Mouse (Mus musculus) forebrain, embryonic 16.5 days (tissue): Measurements from ENCODE around the gene Rxra. TPM values are rescaled to one million over a fixed set of nuclear protein-coding genes. Genes with fewer than 3 reads are reported as not detected.

ENCODE experiments used
- ATAC-seq: fragments of 200-750 bp; cut with Nextera tagmentation; 2 replicates; pipeline ENCODE4 v1.8.0; 2017; ENCODE audit warnings: mild to moderate bottlenecking, moderate library complexity
- H3K27ac ChIP-seq: fragments of 300-500 bp; sonication (generic); 2 replicates; pipeline ENCODE4 v1.5.1; 2014; ENCODE audit warnings: low read length, control low read depth
- H3K27me3 ChIP-seq: fragments of 300-500 bp; sonication (generic); replicated peaks from 2 replicates; pipeline ENCODE4 v1.6.1; 2014; ENCODE audit warnings: low read length; ENCODE audit not compliant: control insufficient read depth, insufficient read depth
- H3K36me3 ChIP-seq: fragments of 300-500 bp; sonication (generic); 2 replicates; pipeline ENCODE4 v1.6.1; 2014; ENCODE audit not compliant: control insufficient read depth, insufficient read depth
- H3K4me1 ChIP-seq: fragments of 300-500 bp; sonication (generic); replicated peaks from 2 replicates; pipeline ENCODE4 v1.6.1; 2014; ENCODE audit warnings: low read length; ENCODE audit not compliant: control insufficient read depth, insufficient read depth
- H3K4me2 ChIP-seq: fragments of 300-500 bp; sonication (generic); 2 replicates; pipeline ENCODE4 v1.6.1; 2014; ENCODE audit warnings: mild to moderate bottlenecking, low read length, control low read depth
- H3K4me3 ChIP-seq: fragments of 300-500 bp; sonication (generic); replicated peaks from 2 replicates; pipeline ENCODE4 v1.5.1; 2014; ENCODE audit warnings: mild to moderate bottlenecking, low read length, control low read depth
- H3K9ac ChIP-seq: fragments of 300-500 bp; sonication (generic); replicated peaks from 2 replicates; pipeline ENCODE4 v1.6.1; 2014; ENCODE audit warnings: low read depth, low read length, control low read depth
- H3K9me3 ChIP-seq: fragments of 300-500 bp; sonication (generic); 2 replicates; pipeline ENCODE4 v1.6.1; 2016; ENCODE audit warnings: low read length; ENCODE audit not compliant: control insufficient read depth
- WGBS: fragments of 180-500 bp; shearing (Covaris S2); extraction: QIAGEN DNeasy Blood & Tissue Kit; methylation state at CpG from one replicate; pipeline ENCODE4 v1.1.7; 2014; 5-methylcytosine and 5-hydroxymethylcytosine counted together
- polyA plus RNA-seq: library from polyadenylated mRNA; unstranded; fragments of >200 nt; fragmentation: Nextera tagmentation; extraction: Ambion mirVana; gene quantifications from 2 replicates; pipeline ENCODE4 v1.2.1, GENCODE M21; 2015

Rxra gene
- polyA plus RNA-seq, 1 experiment from 2014 or later = 2.4 TPM

DNA sequence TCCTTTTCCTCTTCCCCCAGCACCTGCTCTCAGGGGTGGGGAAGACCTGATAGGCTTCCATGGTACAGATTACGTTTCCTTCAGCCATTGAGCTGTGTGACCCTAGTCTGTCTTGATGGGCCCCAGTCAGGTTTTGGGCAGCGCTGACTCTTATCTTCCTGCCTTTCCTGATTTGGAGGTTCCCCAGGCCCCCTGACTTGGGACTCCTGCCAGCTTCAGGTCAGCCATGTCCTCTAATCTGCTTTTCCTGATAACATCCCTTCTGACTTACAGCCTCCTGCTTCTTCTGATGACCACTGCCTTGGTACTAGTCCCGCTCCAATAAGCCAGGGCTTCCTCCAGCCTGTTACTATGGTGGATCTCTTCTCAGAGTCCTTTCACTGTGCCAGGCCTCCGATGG lies 75.6 kb downstream of the Rxra start:
- H3K4me1 ChIP-seq = peaks cover 19% of the 10 kb centered on the region
- WGBS = 94% methylated on average over 4 of the region's 4 CpGs
- no peak overlapping the region for H3K9ac ChIP-seq
- H3K9me3 ChIP-seq = no peaks in the 10 kb centered on the region
- no peak overlapping the region for H3K4me2 ChIP-seq
- H3K27me3 ChIP-seq = no peaks in the 10 kb centered on the region
- no peak overlapping the region for H3K4me3 ChIP-seq
- ATAC-seq = no peak
- H3K36me3 ChIP-seq = no peaks in the 10 kb centered on the region
- no peak overlapping the region for H3K27ac ChIP-seq

DNA sequence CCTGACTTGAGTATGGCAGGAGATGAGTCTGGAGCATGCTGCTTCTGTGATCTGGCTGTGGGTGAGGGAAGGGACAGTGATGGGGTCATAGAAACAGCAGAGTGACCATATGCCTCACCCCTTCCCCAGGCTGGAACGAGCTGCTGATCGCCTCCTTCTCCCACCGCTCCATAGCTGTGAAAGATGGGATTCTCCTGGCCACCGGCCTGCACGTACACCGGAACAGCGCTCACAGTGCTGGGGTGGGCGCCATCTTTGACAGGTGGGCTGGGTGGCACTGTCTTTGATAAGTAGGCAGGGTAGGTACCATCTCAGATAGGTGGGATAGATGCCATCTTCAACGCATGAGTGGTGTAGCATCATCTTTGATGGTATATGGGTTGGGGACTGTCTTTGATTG lies 77.9 kb downstream of the Rxra start:
- Histone ChIP-seq H3K27me3 (no peaks in the 10 kb centered on the region), H3K4me2 (no peak overlapping the region), H3K27ac (no peak overlapping the region), H3K4me3 (no peak overlapping the region), H3K9me3 (no peaks in the 10 kb centered on the region), H3K4me1 (peaks cover 30% of the 10 kb centered on the region), H3K36me3 (no peaks in the 10 kb centered on the region), H3K9ac (no peak overlapping the region)
- no peak for ATAC-seq
- 94% methylated on average over 9 of the region's 9 CpGs for WGBS

- H3K9me3 ChIP-seq = no peaks in the 10 kb centered on the region
- H3K4me3 ChIP-seq = no peak overlapping the region
- H3K4me2 ChIP-seq = no peak overlapping the region
- ATAC-seq = no peak
- WGBS = 93% methylated on average over 13 of the region's 13 CpGs
- H3K36me3 ChIP-seq = no peaks in the 10 kb centered on the region
- no peak overlapping the region for H3K27ac ChIP-seq
- peaks cover 24% of the 10 kb centered on the region for H3K4me1 ChIP-seq
- H3K9ac ChIP-seq = no peak overlapping the region
- H3K27me3 ChIP-seq = no peaks in the 10 kb centered on the region
Measured at GRCm38 (mm10) chr2:27755986-27756641, 79.9 kb downstream of the Rxra start.

GRCm38 (mm10) chr2:27758414-27759301 lies 82.4 kb downstream of the Rxra start:
- H3K9ac ChIP-seq = peak overlapping the region; percentile 23
- ATAC-seq = peak; percentile 90

GRCm38 (mm10) chr2:27759431-27759830 lies 83.2 kb downstream of the Rxra start:
- H3K36me3 ChIP-seq = no peaks in the 10 kb centered on the region
- H3K9me3 ChIP-seq = no peaks in the 10 kb centered on the region
- no peaks in the 10 kb centered on the region for H3K27me3 ChIP-seq
- ATAC-seq = no peak
- H3K4me2 ChIP-seq = no peak overlapping the region
- H3K4me1 ChIP-seq = peaks cover 22% of the 10 kb centered on the region
- H3K4me3 ChIP-seq = no peak overlapping the region
- no peak overlapping the region for H3K9ac ChIP-seq
- no peak overlapping the region for H3K27ac ChIP-seq
- 94% methylated on average over 14 of the region's 14 CpGs for WGBS

More at GRCm38 (mm10) chr2:27758414-27759301, 82.4 kb downstream of the Rxra start:
- Histone ChIP-seq H3K27me3 (no peaks in the 10 kb centered on the region), H3K4me3 (no peak overlapping the region), H3K4me1 (peaks cover 19% of the 10 kb centered on the region), H3K27ac (peak overlapping the region; percentile 60), H3K4me2 (peak overlapping the region; percentile 2; the same call in 1 of the 2 replicates), H3K9me3 (no peaks in the 10 kb centered on the region), H3K36me3 (no peaks in the 10 kb centered on the region)
- WGBS = 43% methylated on average over 20 of the region's 20 CpGs

GRCm38 (mm10) chr2:27761260-27761995 lies 85.2 kb downstream of the Rxra start:
- Histone ChIP-seq H3K9me3 (no peaks in the 10 kb centered on the region), H3K36me3 (no peaks in the 10 kb centered on the region), H3K9ac (no peak overlapping the region), H3K27me3 (no peaks in the 10 kb centered on the region), H3K4me1 (peaks cover 22% of the 10 kb centered on the region), H3K27ac (no peak overlapping the region), H3K4me3 (no peak overlapping the region), H3K4me2 (no peak overlapping the region)
- whole genome bisulfite sequencing = 79% methylated on average over 10 of the region's 10 CpGs
- no peak for ATAC-seq

GRCm38 (mm10) chr2:27761996-27762340 lies 85.7 kb downstream of the Rxra start:
- 79% methylated on average over 9 of the region's 9 CpGs for WGBS
- H3K9ac ChIP-seq = no peak overlapping the region
- no peak for ATAC-seq
- H3K27me3 ChIP-seq = no peaks in the 10 kb centered on the region
- no peak overlapping the region for H3K27ac ChIP-seq
- no peaks in the 10 kb centered on the region for H3K9me3 ChIP-seq
- no peak overlapping the region for H3K4me2 ChIP-seq
- no peak overlapping the region for H3K4me3 ChIP-seq
- peaks cover 22% of the 10 kb centered on the region for H3K4me1 ChIP-seq
- no peaks in the 10 kb centered on the region for H3K36me3 ChIP-seq

DNA sequence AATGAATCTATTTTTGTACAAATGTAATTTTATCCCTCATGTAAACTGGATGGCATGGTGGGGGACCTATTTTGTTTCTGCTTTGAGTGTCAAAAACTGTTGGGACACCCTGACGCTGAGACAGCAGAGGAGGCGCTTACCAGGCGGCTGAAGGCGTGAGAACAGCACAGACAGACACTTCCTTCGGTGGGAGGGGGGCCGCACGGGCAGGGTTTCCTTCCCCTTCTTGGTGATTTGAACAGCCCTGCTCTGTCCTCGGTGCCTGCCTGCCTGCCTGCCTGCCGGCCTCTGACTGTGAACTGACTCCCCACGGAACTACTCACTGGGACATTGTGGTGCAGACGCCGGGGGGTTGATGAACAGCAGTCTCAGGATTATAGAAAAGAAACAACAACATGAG lies 86.3 kb downstream of the Rxra start:
- WGBS = 53% methylated on average over 12 of the region's 12 CpGs
- ATAC-seq = no peak
- H3K4me1 ChIP-seq = peaks cover 22% of the 10 kb centered on the region
- H3K4me2 ChIP-seq = no peak overlapping the region
- no peaks in the 10 kb centered on the region for H3K27me3 ChIP-seq
- H3K4me3 ChIP-seq = no peak overlapping the region
- no peaks in the 10 kb centered on the region for H3K36me3 ChIP-seq
- no peaks in the 10 kb centered on the region for H3K9me3 ChIP-seq
- no peak overlapping the region for H3K27ac ChIP-seq
- no peak overlapping the region for H3K9ac ChIP-seq
